Mouse (Mus musculus) hindbrain, postnatal 0 days (tissue): ENCODE results near the gene 4932415D10Rik. TPM values are rescaled to one million over a fixed set of nuclear protein-coding genes. Genes with fewer than 3 reads are reported as not detected.

Experiments used
- ATAC-seq: fragments of 200-750 bp; cut with Nextera tagmentation; 2 replicates; pipeline ENCODE4 v1.8.0; 2017; ENCODE audit warnings: mild to moderate bottlenecking, moderate TSS enrichment, moderate library complexity
- DNase-seq: peaks from one replicate; pipeline ENCODE4 v3.0.0-alpha.2; 2015; ENCODE audit warnings: low spot score
- H3K27ac ChIP-seq: fragments of 300-500 bp; sonication (generic); 2 replicates; pipeline ENCODE4 v1.5.1; 2014; ENCODE audit warnings: mild to moderate bottlenecking
- H3K27me3 ChIP-seq: fragments of 300-500 bp; sonication (generic); 2 replicates; pipeline ENCODE4 v1.6.1; 2014; ENCODE audit warnings: low read length, mixed read lengths; ENCODE audit not compliant: insufficient read depth
- H3K36me3 ChIP-seq: fragments of 300-500 bp; sonication (generic); 2 replicates; pipeline ENCODE4 v1.6.1; 2014; ENCODE audit warnings: low read length, mixed read lengths; ENCODE audit not compliant: insufficient read depth
- H3K4me1 ChIP-seq: fragments of 300-500 bp; sonication (generic); 2 replicates; pipeline ENCODE4 v1.6.1; 2014; ENCODE audit warnings: antibody characterized with exemption, low read length, mixed read lengths; ENCODE audit not compliant: insufficient read depth
- H3K4me2 ChIP-seq: fragments of 300-500 bp; sonication (generic); 2 replicates; pipeline ENCODE4 v1.6.1; 2014; ENCODE audit warnings: low read depth, mild to moderate bottlenecking, low read length, moderate library complexity, mixed read lengths
- H3K4me3 ChIP-seq: fragments of 300-500 bp; sonication (generic); 2 replicates; pipeline ENCODE4 v1.5.1; 2014; ENCODE audit warnings: low read length
- H3K9ac ChIP-seq: fragments of 300-500 bp; sonication (generic); replicated peaks from 2 replicates; pipeline ENCODE4 v1.6.1; 2014; ENCODE audit warnings: mild to moderate bottlenecking, low read length, moderate library complexity, mixed read lengths
- H3K9me3 ChIP-seq: fragments of 300-500 bp; sonication (generic); 2 replicates; pipeline ENCODE4 v1.6.1; 2016; ENCODE audit warnings: low read length, mixed read lengths
- CTCF ChIP-seq: IDR thresholded peaks from 2 replicates; pipeline ENCODE4 v1.5.1; 2016; ENCODE audit warnings: antibody characterized with exemption, control low read depth, low read depth
- WGBS: fragments of 180-500 bp; shearing (Covaris S2); extraction: QIAGEN DNeasy Blood & Tissue Kit; methylation state at CpG from one replicate; pipeline ENCODE4 v1.1.7; 2014; 5-methylcytosine and 5-hydroxymethylcytosine counted together
- polyA plus RNA-seq: library from polyadenylated mRNA; unstranded; fragments of >200 nt; fragmentation: Nextera tagmentation; extraction: Ambion mirVana; gene quantifications from 2 replicates; pipeline ENCODE4 v1.2.1, GENCODE M21; 2015
- total RNA-seq: library from RNA; depleted of rRNA; stranded (reverse); fragments of >200 nt; gene quantifications from 2 replicates; pipeline ENCODE4 v1.2.3, GENCODE M21; 2014; rRNA removed

Gene 4932415D10Rik
- total and polyA plus RNA-seq, 2 experiments from 2014 or later: not detected

DNA sequence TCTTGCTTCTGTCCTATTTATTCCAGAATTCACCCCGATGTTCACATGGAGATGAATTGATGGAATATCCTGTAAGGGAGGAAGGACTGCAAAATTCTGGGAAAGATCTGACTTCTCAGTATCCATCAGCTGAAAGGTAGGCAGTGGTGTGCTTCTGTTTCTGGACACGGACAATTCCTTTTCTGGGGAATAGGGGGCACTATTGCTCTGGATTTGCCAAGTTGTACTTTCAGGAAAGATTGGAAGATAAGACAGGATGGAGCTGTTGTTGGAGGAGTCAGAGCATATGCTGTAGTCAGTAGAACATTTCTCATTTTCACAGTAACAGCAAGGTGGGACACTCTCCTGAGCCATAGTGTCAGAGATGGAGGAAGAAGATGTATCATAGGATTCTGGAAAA lies 19.9 kb downstream of the 4932415D10Rik start:
- Histone ChIP-seq H3K27me3 (no peaks in the 10 kb centered on the region), H3K9ac (no peak overlapping the region), H3K4me3 (no peak overlapping the region), H3K4me2 (no peak overlapping the region), H3K36me3 (no peaks in the 10 kb centered on the region), H3K4me1 (no peaks in the 10 kb centered on the region), H3K27ac (no peak overlapping the region), H3K9me3 (0 out of 2 replicates have a peak, but pooled peaks cover 3% of the 10 kb centered on the region)
- no peak for TF ChIP-seq CTCF
- ATAC-seq (no peak), DNase-seq (no peak)
- 62% methylated on average over 2 of the region's 2 CpGs for WGBS

DNA sequence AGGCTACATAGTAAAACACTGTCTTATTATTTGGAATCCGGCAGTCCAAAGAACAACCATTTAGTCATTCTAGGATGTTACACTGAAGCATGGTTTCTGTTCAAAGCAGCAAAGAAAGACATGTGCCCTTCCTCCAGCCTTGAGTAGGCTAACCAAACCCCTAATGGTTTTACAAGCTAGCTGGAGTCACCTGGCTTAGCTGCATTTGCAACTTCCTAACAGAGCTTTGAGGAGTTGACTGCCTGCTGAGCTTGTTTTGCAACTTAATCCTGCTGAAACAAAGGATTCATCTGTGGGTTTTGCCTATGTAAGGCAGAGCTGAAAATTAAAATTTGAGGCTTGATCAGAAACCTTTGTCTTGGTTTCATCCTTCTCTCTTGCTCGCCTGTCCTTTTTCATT lies 59.1 kb downstream of the 4932415D10Rik start:
- no peak for TF ChIP-seq CTCF
- WGBS: 84% methylated on average over 2 of the region's 2 CpGs
- ATAC-seq: no peak
- Histone ChIP-seq H3K27ac (no peak overlapping the region), H3K27me3 (no peaks in the 10 kb centered on the region), H3K9ac (no peak overlapping the region), H3K4me3 (no peak overlapping the region), H3K4me2 (no peak overlapping the region), H3K36me3 (no peaks in the 10 kb centered on the region), H3K4me1 (no peaks in the 10 kb centered on the region), H3K9me3 (0 out of 2 replicates have a peak, but pooled peaks cover 3% of the 10 kb centered on the region)
- DNase-seq: no peak

DNA sequence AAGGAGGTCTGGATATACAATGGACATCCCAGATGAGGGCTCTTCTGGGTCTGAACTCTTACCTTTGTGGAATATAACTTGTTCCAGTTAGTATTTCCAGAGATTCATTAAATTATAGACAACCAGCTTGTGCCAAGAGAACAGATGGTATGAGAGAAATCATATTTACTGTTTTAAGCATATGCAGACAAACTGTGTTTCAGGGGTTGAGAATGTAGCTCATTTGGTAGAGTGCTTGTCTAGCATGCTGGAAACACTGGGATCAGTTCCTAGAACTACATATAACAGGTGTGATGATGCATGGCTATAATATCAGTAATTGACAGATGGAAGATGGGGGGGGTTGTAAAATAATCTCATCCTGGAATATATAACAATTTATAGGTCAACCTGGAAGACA lies 71.4 kb downstream of the 4932415D10Rik start:
- no peak overlapping the region for H3K4me2 ChIP-seq
- H3K9ac ChIP-seq: no peak overlapping the region
- H3K4me3 ChIP-seq: no peak overlapping the region
- H3K27me3 ChIP-seq: no peaks in the 10 kb centered on the region
- H3K4me1 ChIP-seq: peaks cover under 1% of the 10 kb centered on the region; the same call in 1 of the 2 replicates
- no peaks in the 10 kb centered on the region for H3K9me3 ChIP-seq
- H3K27ac ChIP-seq: no peak overlapping the region
- ATAC-seq: no peak
- TF ChIP-seq CTCF: no peak
- no peaks in the 10 kb centered on the region for H3K36me3 ChIP-seq
- DNase-seq: no peak

DNA sequence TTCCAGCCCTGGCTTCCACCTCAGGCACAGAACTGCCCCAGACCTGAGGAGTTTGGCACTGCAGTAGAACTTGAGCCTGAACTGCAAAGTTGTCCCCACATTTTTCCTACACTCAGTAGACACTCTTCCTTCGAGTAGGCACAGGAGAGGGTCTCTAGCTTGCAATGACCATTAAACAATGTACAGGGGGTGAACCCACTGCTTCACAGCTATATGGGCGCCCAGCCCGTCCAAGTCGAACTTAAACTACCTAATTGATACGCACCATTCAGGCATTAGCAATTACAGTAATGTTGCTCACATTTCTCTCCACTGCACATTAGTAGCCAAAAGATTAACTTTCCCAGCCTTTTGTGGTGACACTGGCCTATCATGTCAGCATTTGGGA lies 75.0 kb downstream of the 4932415D10Rik start:
- Histone ChIP-seq H3K9ac (peak overlapping the region; percentile 80; the same call in 1 of the 2 replicates), H3K36me3 (no peaks in the 10 kb centered on the region), H3K27ac (peak overlapping the region; percentile 86; the same call in 1 of the 2 replicates), H3K9me3 (no peaks in the 10 kb centered on the region), H3K4me3 (peak overlapping the region; percentile 74), H3K4me2 (peak overlapping the region; percentile 57), H3K27me3 (no peaks in the 10 kb centered on the region), H3K4me1 (peaks cover 5% of the 10 kb centered on the region; the same call in 1 of the 2 replicates)
- no peak for DNase-seq
- WGBS: 68% methylated on average over 5 of the region's 5 CpGs
- TF ChIP-seq CTCF: no peak
- no peak for ATAC-seq

DNA sequence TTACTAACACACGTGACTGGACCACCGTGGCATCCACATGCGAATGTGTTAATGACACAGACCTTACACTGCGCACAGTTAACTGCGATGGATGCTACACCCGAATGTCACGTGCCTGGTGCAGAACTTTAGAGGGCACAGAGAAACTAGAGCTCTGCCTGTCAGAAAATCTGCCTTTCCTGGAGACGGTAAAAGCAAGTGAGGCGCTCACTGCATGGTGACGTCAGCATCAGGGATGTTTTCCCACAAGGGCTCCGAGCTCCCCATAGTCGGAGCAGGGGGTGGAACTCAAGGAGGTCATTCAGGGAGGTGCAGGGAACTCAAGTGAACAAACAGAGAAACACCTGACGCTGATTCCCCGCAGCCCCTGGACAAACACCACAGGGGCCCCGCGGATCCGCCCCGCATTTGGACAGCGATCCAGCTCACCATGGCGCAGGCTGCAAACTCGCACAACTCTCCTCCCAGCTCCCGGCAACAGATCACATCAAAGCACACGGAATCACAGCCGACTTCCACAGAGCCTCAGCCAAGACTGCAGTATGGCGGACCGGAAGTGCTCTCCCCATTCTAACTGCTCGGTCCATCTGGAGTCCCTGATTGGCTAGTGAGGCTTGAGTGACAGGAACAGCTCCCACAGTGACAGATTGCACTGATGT lies 75.5 kb downstream of the 4932415D10Rik start, which contains the start of gene Zfp938:
Gene Zfp938 (minus strand): TSS at position 539 of the 659 bp plus-strand sequence.
- ATAC-seq: peak; percentile 100
- 1% methylated on average over 27 of the region's 27 CpGs for whole genome bisulfite sequencing

More for the DNA sequence above, 75.5 kb downstream of the 4932415D10Rik start, which contains the start of gene Zfp938:
- no peak for TF ChIP-seq CTCF
- peak; percentile 94 for DNase-seq
- no peaks in the 10 kb centered on the region for H3K36me3 ChIP-seq
- H3K27me3 ChIP-seq: no peaks in the 10 kb centered on the region
- peak within 1 kb of the TSS; percentile 80 for H3K9ac ChIP-seq
- no peaks in the 10 kb centered on the region for H3K9me3 ChIP-seq
- H3K4me2 ChIP-seq: peak within 1 kb of the TSS; percentile 57
- H3K27ac ChIP-seq: peak within 1 kb of the TSS; percentile 86
- peaks cover 5% of the 10 kb centered on the region; the same call in 1 of the 2 replicates for H3K4me1 ChIP-seq
- peak within 1 kb of the TSS; percentile 74 for H3K4me3 ChIP-seq

Other genes starting within 250 kb of the 4932415D10Rik start
- 1.9 and 2.1 TPM in 2 replicates for gene BC024063, start 233.2 kb downstream of the 4932415D10Rik start, total RNA-seq
- 2.6 and 3.4 TPM in 2 replicates for gene BC024063, start 233.2 kb downstream of the 4932415D10Rik start, polyA plus RNA-seq
- gene AU041133, start 188.6 kb downstream of the 4932415D10Rik start, total RNA-seq: 2.6 and 5.5 TPM in 2 replicates
- 7.3 and 7.9 TPM in 2 replicates for gene AU041133, start 188.6 kb downstream of the 4932415D10Rik start, polyA plus RNA-seq
- 10.3 and 11.7 TPM in 2 replicates for gene Zfp938, start 75.3 kb downstream of the 4932415D10Rik start, total RNA-seq
- 30.2 and 31.4 TPM in 2 replicates for gene Zfp938, start 75.3 kb downstream of the 4932415D10Rik start, polyA plus RNA-seq
- gene Gm4924, start 37.7 kb upstream of the 4932415D10Rik start, total RNA-seq: 2.0 and 3.3 TPM in 2 replicates
- 12.9 and 13.5 TPM in 2 replicates for gene Gm4924, start 37.7 kb upstream of the 4932415D10Rik start, polyA plus RNA-seq
- gene Gm1553, start 176.0 kb upstream of the 4932415D10Rik start, total RNA-seq: not detected in 2 replicates
- not detected in 2 replicates for gene Gm1553, start 176.0 kb upstream of the 4932415D10Rik start, polyA plus RNA-seq